Mouse (Mus musculus): Measurements from ENCODE around the gene Pdap1. TPM values are rescaled to one million over a fixed set of nuclear protein-coding genes. Genes with fewer than 3 reads are reported as not detected.

Pdap1 gene
- total RNA-seq, 1 experiment: 108 TPM

GRCm38 (mm10) chr5:145161361-145161760, 21.3 kb upstream of the Pdap1 start:
- Histone ChIP-seq H3K9ac (ENCODE audit: insufficient read depth, low read depth, low read length, poor library complexity, severe bottlenecking) (no peak overlapping the region), H3K9me3 (ENCODE audit: control insufficient read depth, insufficient read depth, low read depth, low read length) (no peaks in the 10 kb centered on the region), H3K4me3 (ENCODE audit: insufficient read depth in 1 of 2, low read depth in 1 of 2, low read length in 2 of 2, poor library complexity in 1 of 2, severe bottlenecking in 1 of 2) (no peak overlapping the region), H3K36me3 (ENCODE audit: control insufficient read depth, insufficient read depth, low read length, poor library complexity, severe bottlenecking) (peaks cover 22% of the 10 kb centered on the region), H3K27ac (ENCODE audit: insufficient read depth, low read depth, low read length, poor library complexity, severe bottlenecking) (no peak overlapping the region), H3K4me1 (ENCODE audit: control insufficient read depth in 2 of 2, insufficient read depth in 2 of 2, low read length in 2 of 2, poor library complexity in 1 of 2) (peaks cover 2 to 3% of the 10 kb centered on the region in 2 experiments; a peak in 2 of 4 replicates)
- in situ Hi-C loops (cut with MboI; ENCODE audit: low sequenced_read_pairs in 2 of 2, unreplicated experiment in 2 of 2): no loop called here
- no peak for DNase-seq (ENCODE audit: low read depth, low spot score)
- TF ChIP-seq ZNF384 (IDR thresholded peaks at IDR 0.05; ENCODE audit: low read depth, low read length): no peak

- DNase-seq (ENCODE audit: low read depth, low spot score): no peak
- no peaks in the 10 kb centered on the region for H3K4me1 ChIP-seq (ENCODE audit: control insufficient read depth in 2 of 2, insufficient read depth in 2 of 2, low read length in 2 of 2, poor library complexity in 1 of 2)
- no peak overlapping the region for H3K4me3 ChIP-seq (ENCODE audit: insufficient read depth in 1 of 2, low read depth in 1 of 2, low read length in 2 of 2, poor library complexity in 1 of 2, severe bottlenecking in 1 of 2)
- no peak overlapping the region for H3K9ac ChIP-seq (ENCODE audit: insufficient read depth, low read depth, low read length, poor library complexity, severe bottlenecking)
- in situ Hi-C loops (cut with MboI; ENCODE audit: low sequenced_read_pairs in 2 of 2, unreplicated experiment in 2 of 2): no loop called here
- H3K27ac ChIP-seq (ENCODE audit: insufficient read depth, low read depth, low read length, poor library complexity, severe bottlenecking): no peak overlapping the region
- no peaks in the 10 kb centered on the region for H3K9me3 ChIP-seq (ENCODE audit: control insufficient read depth, insufficient read depth, low read depth, low read length)
- peaks cover 45% of the 10 kb centered on the region for H3K36me3 ChIP-seq (ENCODE audit: control insufficient read depth, insufficient read depth, low read length, poor library complexity, severe bottlenecking)
- no peak for TF ChIP-seq ZC3H11A (IDR thresholded peaks at IDR 0.05; ENCODE audit: borderline replicate concordance, low read depth, low read length)
- TF ChIP-seq CHD2 (IDR thresholded peaks at IDR 0.05; ENCODE audit: low read depth, low read length): no peak
Measured at GRCm38 (mm10) chr5:145152690-145153089, 12.7 kb upstream of the Pdap1 start.

GRCm38 (mm10) chr5:145149294-145149693, 9.3 kb upstream of the Pdap1 start:
- no peaks in the 10 kb centered on the region for H3K9me3 ChIP-seq (ENCODE audit: control insufficient read depth, insufficient read depth, low read depth, low read length)
- in situ Hi-C loops (cut with MboI; ENCODE audit: low sequenced_read_pairs in 2 of 2, unreplicated experiment in 2 of 2): no loop called here
- no peaks in the 10 kb centered on the region for H3K4me1 ChIP-seq (ENCODE audit: control insufficient read depth in 2 of 2, insufficient read depth in 2 of 2, low read length in 2 of 2, poor library complexity in 1 of 2)
- TF ChIP-seq ZC3H11A (IDR thresholded peaks at IDR 0.05; ENCODE audit: borderline replicate concordance, low read depth, low read length): no peak
- no peak for TF ChIP-seq CHD2 (IDR thresholded peaks at IDR 0.05; ENCODE audit: low read depth, low read length)
- no peak for TF ChIP-seq MAFK (IDR thresholded peaks at IDR 0.05; ENCODE audit: insufficient read depth, low read depth, low read length)
- no peak for TF ChIP-seq ZNF384 (IDR thresholded peaks at IDR 0.05; ENCODE audit: low read depth, low read length)
- no peak for TF ChIP-seq HCFC1 (IDR thresholded peaks at IDR 0.05; ENCODE audit: borderline replicate concordance, insufficient read depth, low read length)
- no peak overlapping the region for H3K9ac ChIP-seq (ENCODE audit: insufficient read depth, low read depth, low read length, poor library complexity, severe bottlenecking)
- H3K27ac ChIP-seq (ENCODE audit: insufficient read depth, low read depth, low read length, poor library complexity, severe bottlenecking): no peak overlapping the region
- peaks cover 58% of the 10 kb centered on the region for H3K36me3 ChIP-seq (ENCODE audit: control insufficient read depth, insufficient read depth, low read length, poor library complexity, severe bottlenecking)
- no peak overlapping the region for H3K4me3 ChIP-seq (ENCODE audit: insufficient read depth in 1 of 2, low read depth in 1 of 2, low read length in 2 of 2, poor library complexity in 1 of 2, severe bottlenecking in 1 of 2)
- DNase-seq (ENCODE audit: low read depth, low spot score): no peak

- H3K9ac ChIP-seq (ENCODE audit: insufficient read depth, low read depth, low read length, poor library complexity, severe bottlenecking): no peak overlapping the region
- H3K4me3 ChIP-seq (ENCODE audit: insufficient read depth in 1 of 2, low read depth in 1 of 2, low read length in 2 of 2, poor library complexity in 1 of 2, severe bottlenecking in 1 of 2): no peak overlapping the region
- H3K36me3 ChIP-seq (ENCODE audit: control insufficient read depth, insufficient read depth, low read length, poor library complexity, severe bottlenecking): peaks cover 57% of the 10 kb centered on the region
- in situ Hi-C loops (cut with MboI; ENCODE audit: low sequenced_read_pairs in 2 of 2, unreplicated experiment in 2 of 2): no loop called here
- H3K9me3 ChIP-seq (ENCODE audit: control insufficient read depth, insufficient read depth, low read depth, low read length): no peaks in the 10 kb centered on the region
- no peak for DNase-seq (ENCODE audit: low read depth, low spot score)
- no peak overlapping the region for H3K27ac ChIP-seq (ENCODE audit: insufficient read depth, low read depth, low read length, poor library complexity, severe bottlenecking)
- TF ChIP-seq CHD2 (IDR thresholded peaks at IDR 0.05; ENCODE audit: low read depth, low read length) (no peak), ZNF384 (IDR thresholded peaks at IDR 0.05; ENCODE audit: low read depth, low read length) (no peak), MAFK (IDR thresholded peaks at IDR 0.05; ENCODE audit: insufficient read depth, low read depth, low read length) (no peak), ZC3H11A (IDR thresholded peaks at IDR 0.05; ENCODE audit: borderline replicate concordance, low read depth, low read length) (no peak), HCFC1 (IDR thresholded peaks at IDR 0.05; ENCODE audit: borderline replicate concordance, insufficient read depth, low read length) (no peak)
- no peaks in the 10 kb centered on the region for H3K4me1 ChIP-seq (ENCODE audit: control insufficient read depth in 2 of 2, insufficient read depth in 2 of 2, low read length in 2 of 2, poor library complexity in 1 of 2)
Measured at GRCm38 (mm10) chr5:145147748-145148147, 7.7 kb upstream of the Pdap1 start.

GRCm38 (mm10) chr5:145140611-145141010, 573 bp upstream of the Pdap1 start:
- Histone ChIP-seq H3K9me3 (ENCODE audit: control insufficient read depth, insufficient read depth, low read depth, low read length) (no peaks in the 10 kb centered on the region), H3K36me3 (ENCODE audit: control insufficient read depth, insufficient read depth, low read length, poor library complexity, severe bottlenecking) (peaks cover 34% of the 10 kb centered on the region), H3K4me1 (ENCODE audit: control insufficient read depth in 2 of 2, insufficient read depth in 2 of 2, low read length in 2 of 2, poor library complexity in 1 of 2) (peaks cover 0 to 2% of the 10 kb centered on the region in 2 experiments; a peak in 2 of 4 replicates), H3K9ac (ENCODE audit: insufficient read depth, low read depth, low read length, poor library complexity, severe bottlenecking) (peak overlapping the region; percentile 95), H3K27ac (ENCODE audit: insufficient read depth, low read depth, low read length, poor library complexity, severe bottlenecking) (peak overlapping the region; percentile 63), H3K4me3 (ENCODE audit: insufficient read depth in 1 of 2, low read depth in 1 of 2, low read length in 2 of 2, poor library complexity in 1 of 2, severe bottlenecking in 1 of 2) (peak overlapping the region; percentile 77 to 89)
- TF ChIP-seq CHD2 (IDR thresholded peaks at IDR 0.05; ENCODE audit: low read depth, low read length) (no peak), ZNF384 (IDR thresholded peaks at IDR 0.05; ENCODE audit: low read depth, low read length) (no peak), ZC3H11A (IDR thresholded peaks at IDR 0.05; ENCODE audit: borderline replicate concordance, low read depth, low read length) (no peak), MAFK (IDR thresholded peaks at IDR 0.05; ENCODE audit: insufficient read depth, low read depth, low read length) (no peak), HCFC1 (IDR thresholded peaks at IDR 0.05; ENCODE audit: borderline replicate concordance, insufficient read depth, low read length) (no peak)
- in situ Hi-C loops (cut with MboI; ENCODE audit: low sequenced_read_pairs in 2 of 2, unreplicated experiment in 2 of 2): no loop called here
- DNase-seq (ENCODE audit: low read depth, low spot score): no peak

Measured in ES-E14 (cell line).